Mouse (Mus musculus) liver, adult 2 months (tissue): ENCODE results near the gene Col11a2. TPM values are rescaled to one million over a fixed set of nuclear protein-coding genes. Genes with fewer than 3 reads are reported as not detected.

Experiments used
- DNase-seq: peaks from one replicate; pipeline ENCODE4 v3.0.0-alpha.2; 2011; ENCODE audit warnings: low read depth, low spot score; ENCODE audit errors: extremely low read depth
- H3K27ac ChIP-seq: fragments of 200-500 bp; replicated peaks from 2 replicates; pipeline ENCODE4 v1.5.1; 2012; ENCODE audit warnings: low read depth, mild to moderate bottlenecking, control low read depth, inconsistent platforms, low read length; ENCODE audit not compliant: insufficient read depth
- H3K27me3 ChIP-seq: fragments of 200-500 bp; 2 replicates; pipeline ENCODE4 v1.6.1; 2012; ENCODE audit warnings: mild to moderate bottlenecking, moderate library complexity, low read length, inconsistent platforms; ENCODE audit not compliant: control insufficient read depth, insufficient read depth
- H3K36me3 ChIP-seq: fragments of 200-500 bp; 2 replicates; pipeline ENCODE4 v1.6.1; 2012; ENCODE audit warnings: low read length, inconsistent platforms; ENCODE audit not compliant: control insufficient read depth, insufficient read depth
- H3K4me1 ChIP-seq: fragments of 200-500 bp; 2 replicates; pipeline ENCODE4 v1.6.1; 2011; ENCODE audit warnings: low read length; ENCODE audit not compliant: control insufficient read depth, insufficient read depth
- H3K4me3 ChIP-seq: fragments of 200-500 bp; 2 replicates; pipeline ENCODE4 v1.5.1; 2011; ENCODE audit warnings: low read depth, mild to moderate bottlenecking, control low read depth, low read length, moderate library complexity; ENCODE audit not compliant: insufficient read depth
- H3K79me2 ChIP-seq: fragments of 200-500 bp; 2 replicates; pipeline ENCODE4 v1.6.1; 2012; ENCODE audit warnings: inconsistent platforms, mild to moderate bottlenecking, low read length, moderate library complexity; ENCODE audit not compliant: control insufficient read depth, insufficient read depth
- H3K9ac ChIP-seq: fragments of 200-500 bp; 2 replicates; pipeline ENCODE4 v1.6.1; 2012; ENCODE audit warnings: low read depth, mild to moderate bottlenecking, control low read depth, inconsistent platforms, low read length
- CTCF ChIP-seq: fragments of 200-500 bp; IDR thresholded peaks from 2 replicates; pipeline ENCODE4 v1.5.1; 2011; ENCODE audit warnings: low read depth, low read length, control low read depth
- POLR2A ChIP-seq: fragments of 200-500 bp; IDR thresholded peaks from 2 replicates; pipeline ENCODE4 v1.6.1; 2011; ENCODE audit warnings: low read length, control low read depth; ENCODE audit not compliant: insufficient read depth; ENCODE audit errors: extremely low read depth
- WGBS: fragments of 180-500 bp; shearing (Covaris S2); methylation state at CpG from one replicate; pipeline ENCODE4 v1.1.7; 2018; 5-methylcytosine and 5-hydroxymethylcytosine counted together
- polyA plus RNA-seq: library from polyadenylated mRNA; depleted of rRNA; stranded (reverse); fragments of >200 nt; gene quantifications from 2 replicates; pipeline ENCODE4 v1.2.3, GENCODE M21; 2012
- total RNA-seq: library from RNA; depleted of rRNA; stranded (reverse); fragments of >200 nt; gene quantifications from 2 replicates; pipeline ENCODE4 v1.2.3, GENCODE M21; 2014

The Col11a2 gene
- total and polyA plus RNA-seq, 2 experiments = 0.18 to 0.23 TPM

DNA sequence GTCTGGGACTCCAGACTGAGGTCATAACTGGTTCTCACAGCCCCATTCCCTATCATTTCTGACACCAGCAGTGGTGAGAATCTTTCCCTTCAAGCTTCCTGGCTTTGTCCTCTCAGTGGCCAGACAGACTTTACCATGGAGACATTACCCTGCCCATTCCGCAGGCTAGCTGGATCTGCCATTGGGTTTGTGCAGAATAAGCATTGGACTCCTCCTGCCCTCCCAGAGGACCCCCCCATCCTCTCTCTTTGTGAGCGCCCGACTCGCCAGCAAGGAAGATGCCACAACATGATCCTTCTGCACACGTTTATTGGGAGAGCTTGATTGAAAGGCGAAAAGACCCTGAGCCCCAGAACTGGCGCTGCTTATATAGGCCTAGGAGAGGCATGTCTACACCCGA is 25.8 kb upstream of the Col11a2 start:
- H3K36me3 ChIP-seq = no peaks in the 10 kb centered on the region
- 94% methylated on average over 8 of the region's 8 CpGs for WGBS

DNA sequence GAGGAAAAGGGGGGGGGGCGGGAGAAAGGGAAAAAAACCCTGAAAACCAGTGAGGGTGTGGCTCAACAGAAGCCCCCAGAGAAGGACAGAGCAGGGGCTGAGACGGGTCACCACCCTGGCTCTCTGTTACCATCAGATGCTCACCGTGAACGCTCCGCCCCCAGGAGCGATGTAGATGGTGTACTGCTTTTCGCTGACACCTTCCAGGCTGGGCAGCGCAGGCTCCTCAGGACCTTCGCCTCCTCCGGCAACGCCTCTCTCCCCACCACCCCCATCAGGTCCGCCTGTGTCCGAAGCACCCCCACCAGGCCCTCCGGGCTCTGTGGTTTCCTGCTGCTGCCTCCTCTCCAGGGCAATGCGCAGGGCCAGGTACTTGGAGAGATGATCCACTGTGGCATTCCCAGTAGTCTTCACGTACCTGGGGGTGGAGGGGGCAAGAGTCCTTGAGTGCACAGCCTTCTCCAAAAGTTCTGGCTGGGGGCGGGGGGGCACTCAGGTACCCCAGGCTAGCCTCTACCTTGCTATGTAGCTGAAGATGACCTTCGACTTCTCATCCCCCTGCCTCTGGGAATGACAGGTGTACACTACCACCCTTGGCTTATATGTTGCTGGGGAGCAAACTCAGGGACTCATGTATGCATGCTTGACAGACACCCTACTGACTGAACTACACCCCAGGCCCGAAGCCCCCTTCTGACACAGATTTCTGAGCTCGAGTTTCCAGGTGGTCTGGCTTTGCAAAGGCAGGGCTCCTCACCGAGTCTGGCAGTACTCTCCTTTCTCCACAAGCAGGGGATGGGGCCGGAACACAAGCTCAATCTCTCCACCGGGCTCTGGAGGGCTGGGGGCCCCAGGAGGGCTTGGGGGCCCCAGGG is 17.5 kb upstream of the Col11a2 start:
- TF ChIP-seq CTCF (no peak), POLR2A (no peak)
- Histone ChIP-seq H3K36me3 (no peaks in the 10 kb centered on the region), H3K79me2 (no peaks in the 10 kb centered on the region), H3K4me1 (peaks cover 10% of the 10 kb centered on the region), H3K9ac (no peak overlapping the region), H3K4me3 (no peak overlapping the region), H3K27ac (no peak overlapping the region), H3K27me3 (no peaks in the 10 kb centered on the region)
- WGBS = 96% methylated on average over 23 of the region's 23 CpGs
- DNase-seq = no peak

More for the DNA sequence above, 25.8 kb upstream of the Col11a2 start:
- no peak for DNase-seq
- Histone ChIP-seq H3K4me1 (no peaks in the 10 kb centered on the region), H3K9ac (no peak overlapping the region), H3K27ac (no peak overlapping the region), H3K4me3 (no peak overlapping the region), H3K27me3 (no peaks in the 10 kb centered on the region), H3K79me2 (no peaks in the 10 kb centered on the region)
- TF ChIP-seq POLR2A (no peak), CTCF (no peak)

DNA sequence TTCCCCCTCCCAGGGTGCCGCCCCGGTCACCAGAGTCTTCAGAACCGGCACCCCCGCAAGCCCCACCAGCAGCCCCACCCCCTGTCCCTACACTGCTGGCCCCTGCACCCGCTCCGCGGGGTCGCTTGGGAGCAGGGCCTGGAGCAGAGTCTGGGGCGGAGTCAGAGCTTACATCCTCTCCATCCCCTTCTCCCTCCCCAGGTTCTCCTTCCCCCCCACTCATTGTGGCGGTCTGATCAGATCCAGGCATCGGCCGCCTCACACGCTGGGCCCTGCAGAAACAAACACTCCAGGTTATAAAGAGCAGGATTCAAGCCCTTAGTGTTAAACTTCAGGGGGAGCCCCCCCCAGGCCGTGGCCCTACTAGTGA is 16.8 kb upstream of the Col11a2 start:
- Histone ChIP-seq H3K9ac (no peak overlapping the region), H3K4me3 (no peak overlapping the region), H3K27me3 (no peaks in the 10 kb centered on the region), H3K79me2 (no peaks in the 10 kb centered on the region), H3K27ac (no peak overlapping the region), H3K36me3 (no peaks in the 10 kb centered on the region), H3K4me1 (peaks cover 15% of the 10 kb centered on the region)
- WGBS = 95% methylated on average over 11 of the region's 14 CpGs
- no peak for TF ChIP-seq POLR2A
- TF ChIP-seq CTCF = no peak
- no peak for DNase-seq

DNA sequence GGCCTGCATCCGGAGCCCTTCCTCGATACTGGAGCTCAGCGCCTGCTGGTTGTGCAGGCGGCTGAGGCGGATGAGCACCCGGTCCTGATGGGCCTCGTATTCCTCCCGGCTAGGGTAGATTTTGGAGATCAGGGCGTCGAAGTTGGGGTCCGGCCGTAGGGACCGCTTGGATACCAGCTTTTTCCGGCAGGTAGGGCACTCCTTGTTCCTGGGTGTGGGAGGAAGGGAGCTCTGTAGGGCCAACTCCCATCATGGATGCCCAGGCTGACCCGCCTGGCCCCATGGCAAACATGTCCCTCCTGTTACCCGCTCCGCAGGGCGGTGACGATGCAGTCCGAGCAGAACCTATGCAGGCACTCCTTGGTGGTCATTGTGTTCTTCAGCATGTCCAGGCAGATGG is 16.2 kb upstream of the Col11a2 start:
- Histone ChIP-seq H3K4me3 (no peak overlapping the region), H3K4me1 (peaks cover 15% of the 10 kb centered on the region), H3K27me3 (no peaks in the 10 kb centered on the region), H3K9ac (no peak overlapping the region), H3K36me3 (no peaks in the 10 kb centered on the region), H3K79me2 (no peaks in the 10 kb centered on the region), H3K27ac (no peak overlapping the region)
- TF ChIP-seq CTCF (no peak), POLR2A (no peak)
- 97% methylated on average over 20 of the region's 20 CpGs for WGBS
- no peak for DNase-seq

DNA sequence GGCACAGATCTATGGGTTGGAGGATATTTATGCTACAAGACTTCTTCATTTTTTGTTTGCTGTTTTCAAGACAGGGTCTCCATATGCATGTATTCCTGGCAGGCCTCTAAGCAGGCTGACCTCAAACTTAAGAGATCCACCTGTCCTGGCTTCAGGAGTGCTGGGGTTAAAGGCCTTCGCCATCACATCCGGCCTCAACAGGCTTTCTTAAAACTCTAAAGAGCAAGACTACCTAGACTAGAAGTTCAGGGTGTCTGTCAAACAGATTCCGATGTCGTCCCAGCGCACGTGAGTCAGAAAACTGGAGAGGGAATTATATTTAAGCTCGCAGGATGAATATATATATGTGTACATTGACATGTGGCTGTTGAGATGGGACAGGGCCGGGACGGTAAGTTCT is 15.6 kb upstream of the Col11a2 start:
- Histone ChIP-seq H3K4me1 (peaks cover 15% of the 10 kb centered on the region), H3K9ac (peak overlapping the region; percentile 99), H3K36me3 (peaks cover 2% of the 10 kb centered on the region; the same call in 1 of the 2 replicates), H3K4me3 (peak overlapping the region; percentile 97), H3K79me2 (no peaks in the 10 kb centered on the region), H3K27me3 (no peaks in the 10 kb centered on the region), H3K27ac (no peak overlapping the region)
- no peak for TF ChIP-seq POLR2A
- TF ChIP-seq CTCF = no peak
- no peak for DNase-seq
- WGBS = 63% methylated on average over 9 of the region's 9 CpGs

DNA sequence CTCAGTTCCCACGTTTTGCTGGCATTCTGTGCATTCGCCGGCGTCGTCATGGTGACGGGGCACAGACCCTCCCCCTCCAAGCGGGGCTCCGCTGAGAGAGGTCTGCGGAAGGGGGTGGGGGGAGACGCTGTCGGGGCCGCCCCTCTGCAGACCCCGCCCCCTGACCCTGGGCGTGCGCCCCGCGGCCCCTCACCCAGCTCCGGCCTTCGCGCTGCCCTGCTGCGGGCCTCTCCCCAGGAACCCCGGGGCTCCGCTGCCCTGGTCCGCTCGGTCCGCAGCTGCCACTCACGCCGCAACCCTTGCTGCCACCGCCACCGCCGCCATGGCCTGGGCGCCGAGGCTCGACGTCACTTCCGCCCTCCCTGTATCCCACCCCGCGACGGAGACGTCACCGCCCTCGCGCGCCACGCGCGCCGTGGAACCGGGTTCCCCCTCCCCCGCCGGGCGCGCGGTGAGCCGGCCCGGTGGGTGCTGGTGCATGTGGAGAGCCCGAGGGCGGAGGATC is 14.9 kb upstream of the Col11a2 start, which contains the start of gene Ring1:
TSS of gene Ring1 (minus strand) at position 364 of the 505 bp plus-strand sequence.
- WGBS = under 1% methylated on average over 58 of the region's 58 CpGs
- Histone ChIP-seq H3K4me1 (peaks cover 16% of the 10 kb centered on the region), H3K36me3 (peaks cover 2% of the 10 kb centered on the region; the same call in 1 of the 2 replicates), H3K27ac (peak within 1 kb of the TSS; percentile 88), H3K79me2 (no peaks in the 10 kb centered on the region), H3K9ac (peak within 1 kb of the TSS; percentile 99), H3K4me3 (peak within 1 kb of the TSS; percentile 97), H3K27me3 (no peaks in the 10 kb centered on the region)
- TF ChIP-seq CTCF (no peak), POLR2A (peak; percentile 80; the same call in 1 of the 2 replicates)
- DNase-seq = peak; percentile 38
